Mouse (Mus musculus): ENCODE measurements around the gene Ldhd. TPM values are rescaled to one million over a fixed set of nuclear protein-coding genes. Genes with fewer than 3 reads are reported as not detected.

The Ldhd gene
- polyA plus RNA-seq, 1 experiment from 2014 or later: 0.91 TPM

DNA sequence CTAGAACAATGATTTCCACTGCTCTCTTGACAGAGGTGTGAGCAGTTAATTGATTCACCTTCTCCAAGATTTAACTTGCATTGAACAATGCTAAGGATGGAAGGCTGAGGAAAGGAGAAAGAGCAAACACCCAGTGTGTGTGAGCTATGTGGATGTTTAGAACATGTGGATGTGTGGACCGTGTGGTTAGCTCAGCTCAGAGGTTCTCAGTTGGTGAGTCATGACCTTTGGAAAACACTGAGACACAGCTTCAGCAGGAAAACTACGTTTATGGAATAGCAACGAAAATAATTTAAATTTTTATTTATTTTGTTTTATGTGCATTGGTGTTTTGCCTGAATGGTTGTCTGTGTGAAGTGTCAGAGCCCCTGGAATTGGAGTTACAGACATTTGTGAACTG is 40.0 kb downstream of the Ldhd start:
- Histone ChIP-seq H3K27ac (replicated peaks) (peak overlapping the region; percentile 1; the same call in 1 of the 2 replicates), H3K27me3 (no peaks in the 10 kb centered on the region), H3K4me1 (replicated peaks) (peaks cover 33% of the 10 kb centered on the region), H3K4me3 (no peak overlapping the region), H3K36me3 (no peaks in the 10 kb centered on the region), H3K4me2 (no peak overlapping the region), H3K9ac (no peak overlapping the region), H3K9me3 (no peaks in the 10 kb centered on the region)
- 87% methylated on average over 3 of the region's 3 CpGs for WGBS
- ATAC-seq (ENCODE audit: low FRiP score, low read depth): no peak

DNA sequence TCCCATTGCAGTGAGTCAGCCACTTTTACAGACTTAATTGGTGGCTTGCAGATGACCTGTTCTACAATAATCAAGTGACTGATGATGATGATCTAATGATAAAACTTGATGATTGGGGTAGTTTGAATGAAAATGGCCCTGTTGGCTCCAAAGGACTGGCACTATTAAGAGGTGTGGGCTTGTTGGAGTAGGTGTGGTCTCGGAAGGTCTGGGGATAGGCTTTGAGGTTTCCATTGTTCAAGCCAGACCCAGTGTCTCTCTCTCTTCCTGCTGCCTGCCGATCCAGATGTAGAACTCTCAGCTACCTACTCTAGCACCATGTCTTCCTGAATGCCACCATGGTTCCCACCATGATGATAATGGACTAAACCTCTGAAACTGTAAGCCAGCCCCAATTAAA is 41.8 kb downstream of the Ldhd start:
- Histone ChIP-seq H3K27me3 (no peaks in the 10 kb centered on the region), H3K9me3 (no peaks in the 10 kb centered on the region), H3K4me3 (no peak overlapping the region), H3K36me3 (no peaks in the 10 kb centered on the region), H3K9ac (no peak overlapping the region), H3K4me1 (replicated peaks) (peaks cover 14% of the 10 kb centered on the region), H3K27ac (replicated peaks) (no peak overlapping the region), H3K4me2 (no peak overlapping the region)
- 79% methylated on average over 2 of the region's 2 CpGs for WGBS
- ATAC-seq (ENCODE audit: low FRiP score, low read depth): no peak

DNA sequence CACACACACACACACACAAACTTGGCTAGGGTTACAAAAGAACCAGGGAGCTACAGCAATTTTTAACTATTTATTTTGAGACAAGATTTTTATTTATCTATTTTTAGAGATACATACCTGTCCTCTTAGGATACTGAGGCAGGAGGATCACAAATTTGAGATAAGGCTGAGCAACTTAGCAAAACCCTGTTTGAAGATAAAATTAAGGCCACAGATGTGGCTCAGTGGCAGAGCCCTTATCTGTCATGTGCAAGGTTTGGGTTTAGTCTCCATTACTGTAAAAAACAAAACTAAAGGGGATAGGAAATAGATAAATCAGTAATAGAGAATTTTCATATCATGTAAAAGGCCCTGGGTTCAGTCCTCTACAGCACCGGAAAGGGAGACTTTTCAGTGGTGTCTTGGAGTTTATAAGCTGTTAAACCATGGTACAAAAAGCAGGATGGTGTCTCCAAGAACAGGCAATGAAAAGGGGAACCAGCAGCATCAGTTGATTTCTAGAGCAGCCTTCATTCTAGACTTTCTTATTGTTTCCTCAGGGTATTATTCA is 42.6 kb downstream of the Ldhd start:
- Histone ChIP-seq H3K36me3 (no peaks in the 10 kb centered on the region), H3K9ac (no peak overlapping the region), H3K27me3 (no peaks in the 10 kb centered on the region), H3K27ac (replicated peaks) (no peak overlapping the region), H3K4me3 (no peak overlapping the region), H3K4me2 (no peak overlapping the region), H3K9me3 (no peaks in the 10 kb centered on the region), H3K4me1 (replicated peaks) (peaks cover 11% of the 10 kb centered on the region)
- ATAC-seq (ENCODE audit: low FRiP score, low read depth): no peak
- WGBS: 93% methylated on average over 1 of the region's 1 CpGs

DNA sequence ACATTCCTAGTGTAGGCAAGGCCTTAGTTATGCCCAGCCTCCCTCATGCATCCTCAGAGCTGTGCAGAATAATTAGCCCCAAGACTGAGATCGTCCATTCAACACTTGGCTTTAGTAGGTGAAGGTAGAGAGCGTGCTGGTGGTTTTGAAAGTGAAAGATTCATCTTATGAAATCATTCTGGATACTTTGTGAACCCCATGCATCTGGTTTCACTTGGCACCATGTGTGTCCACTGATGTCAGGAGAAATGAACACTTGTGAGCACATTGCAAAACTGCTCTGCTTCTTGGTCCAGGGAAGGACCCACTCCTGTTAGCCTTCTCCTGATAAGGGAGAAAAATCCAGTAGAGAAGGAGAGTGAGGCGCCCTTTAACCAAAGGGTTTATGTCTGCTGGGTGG is 45.2 kb downstream of the Ldhd start:
- no peak for ATAC-seq (ENCODE audit: low FRiP score, low read depth)

DNA sequence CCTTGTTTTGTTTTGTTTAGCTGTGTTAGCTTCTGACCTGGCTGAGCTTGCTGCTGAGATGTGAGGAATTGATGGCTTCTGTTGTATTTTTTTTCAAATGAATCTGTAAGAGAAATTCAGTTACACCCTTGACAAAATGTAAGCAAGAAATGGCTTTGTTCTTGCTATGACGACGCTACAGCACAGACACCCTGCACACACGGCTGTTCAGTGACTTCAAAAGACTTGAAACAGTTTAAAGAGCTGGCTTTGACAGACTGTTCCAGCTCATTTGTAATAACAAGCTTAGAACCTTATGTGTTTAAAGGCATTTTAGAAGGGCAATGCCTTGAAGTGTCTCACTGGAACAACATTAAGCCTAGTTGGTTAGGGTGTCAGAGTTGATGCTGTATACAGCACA is 47.8 kb downstream of the Ldhd start:
- Histone ChIP-seq H3K4me2 (no peak overlapping the region), H3K4me3 (no peak overlapping the region), H3K27me3 (no peaks in the 10 kb centered on the region), H3K27ac (replicated peaks) (no peak overlapping the region; the same call in 1 of the 2 replicates), H3K9me3 (no peaks in the 10 kb centered on the region), H3K4me1 (replicated peaks) (peaks cover 9% of the 10 kb centered on the region), H3K36me3 (no peaks in the 10 kb centered on the region), H3K9ac (no peak overlapping the region)
- WGBS: 56% methylated on average over 3 of the region's 3 CpGs
- 0 out of 2 replicates have a peak, but pooled peaks have one; percentile 30 for ATAC-seq (ENCODE audit: low FRiP score, low read depth)

More for the DNA sequence above, 45.2 kb downstream of the Ldhd start:
- Histone ChIP-seq H3K9me3 (no peaks in the 10 kb centered on the region), H3K4me1 (replicated peaks) (peaks cover 9% of the 10 kb centered on the region), H3K27me3 (no peaks in the 10 kb centered on the region), H3K4me3 (no peak overlapping the region), H3K4me2 (no peak overlapping the region), H3K9ac (no peak overlapping the region), H3K27ac (replicated peaks) (no peak overlapping the region), H3K36me3 (no peaks in the 10 kb centered on the region)
- 94% methylated on average over 3 of the region's 3 CpGs for WGBS

DNA sequence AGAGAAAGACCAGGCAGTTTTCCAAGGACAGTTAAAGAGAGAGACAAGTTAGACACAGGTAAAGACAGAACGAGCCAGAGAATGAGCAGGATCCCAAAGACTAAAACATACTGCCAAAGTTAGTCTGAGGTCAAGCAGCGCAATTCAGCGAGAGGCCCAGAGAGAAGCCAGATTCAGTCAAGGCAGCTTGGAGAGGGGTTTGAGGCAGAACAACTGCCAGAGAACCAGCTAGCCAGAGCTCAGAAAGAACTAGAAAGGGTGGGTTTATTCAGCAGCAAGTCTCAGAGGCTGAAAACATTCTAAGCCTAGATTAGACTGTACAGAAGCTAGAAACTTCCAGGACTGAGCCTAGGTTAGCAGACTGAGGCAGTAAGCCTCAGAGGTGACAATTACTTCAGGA is 49.9 kb downstream of the Ldhd start:
- WGBS: 93% methylated on average over 3 of the region's 3 CpGs
- Histone ChIP-seq H3K4me2 (no peak overlapping the region), H3K4me3 (no peak overlapping the region), H3K27ac (replicated peaks) (no peak overlapping the region), H3K36me3 (no peaks in the 10 kb centered on the region), H3K4me1 (replicated peaks) (peaks cover 17% of the 10 kb centered on the region), H3K27me3 (no peaks in the 10 kb centered on the region), H3K9me3 (no peaks in the 10 kb centered on the region), H3K9ac (no peak overlapping the region)
- ATAC-seq (ENCODE audit: low FRiP score, low read depth): no peak

DNA sequence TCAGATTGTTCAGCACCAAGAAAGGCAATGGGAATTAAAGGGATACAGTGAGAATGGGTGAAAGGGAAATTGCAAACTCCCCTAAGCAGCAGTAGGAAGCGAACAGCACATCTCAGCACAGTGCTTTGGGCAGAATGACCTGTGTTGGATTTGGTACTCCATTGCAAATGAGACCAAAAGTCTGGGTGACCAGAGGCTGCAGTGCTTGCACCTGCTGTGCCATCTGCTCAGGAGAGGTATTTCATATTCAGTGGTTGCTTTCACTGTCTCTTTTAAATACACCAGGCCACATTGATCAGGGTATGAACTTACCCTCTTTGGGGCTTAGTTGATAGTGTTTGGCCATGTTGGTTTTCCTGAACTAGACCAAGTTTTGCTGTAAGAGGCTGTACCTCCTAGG is 50.9 kb downstream of the Ldhd start:
- no peak overlapping the region for H3K4me3 ChIP-seq
- no peak for ATAC-seq (ENCODE audit: low FRiP score, low read depth)
- no peaks in the 10 kb centered on the region for H3K36me3 ChIP-seq
- H3K27ac ChIP-seq (replicated peaks): no peak overlapping the region
- H3K27me3 ChIP-seq: no peaks in the 10 kb centered on the region
- 86% methylated on average over 1 of the region's 1 CpGs for WGBS
- no peak overlapping the region for H3K9ac ChIP-seq
- H3K4me2 ChIP-seq: no peak overlapping the region
- H3K4me1 ChIP-seq (replicated peaks): peaks cover 23% of the 10 kb centered on the region
- H3K9me3 ChIP-seq: no peaks in the 10 kb centered on the region

DNA sequence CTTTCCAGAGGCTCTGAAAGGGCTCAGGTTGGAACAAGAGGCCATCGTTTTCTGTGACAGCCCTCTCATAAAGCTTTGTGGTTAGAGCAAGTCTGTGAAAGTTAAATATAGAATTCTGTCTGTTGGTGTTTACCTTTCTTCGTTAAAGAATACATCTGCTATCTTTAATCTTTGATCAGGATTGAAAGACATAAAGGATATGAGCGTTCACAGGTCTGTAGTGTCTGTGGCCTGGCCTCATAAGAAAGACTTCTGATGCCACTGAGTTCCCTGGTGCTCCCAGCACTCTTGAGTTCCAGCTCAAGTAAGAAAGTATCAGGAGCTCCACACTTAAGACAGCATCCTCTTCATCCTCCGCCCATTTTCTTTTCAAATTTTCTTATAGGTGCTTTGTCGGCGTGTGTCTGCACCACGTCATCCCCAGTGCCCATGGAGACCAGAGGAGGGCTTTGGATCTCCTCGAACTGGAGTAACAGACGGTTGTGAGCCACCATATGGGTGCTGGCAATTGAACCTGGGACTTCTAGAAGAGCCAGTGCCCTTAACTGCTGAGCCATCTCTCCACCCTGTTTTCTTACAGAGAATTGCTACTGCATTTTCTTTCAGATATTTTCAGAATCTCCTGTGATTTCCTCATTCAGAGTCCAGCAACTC is 52.2 kb downstream of the Ldhd start:
- Histone ChIP-seq H3K4me2 (no peak overlapping the region), H3K27ac (replicated peaks) (no peak overlapping the region), H3K9me3 (no peaks in the 10 kb centered on the region), H3K4me1 (replicated peaks) (peaks cover 35% of the 10 kb centered on the region), H3K4me3 (no peak overlapping the region), H3K9ac (no peak overlapping the region), H3K27me3 (no peaks in the 10 kb centered on the region), H3K36me3 (no peaks in the 10 kb centered on the region)
- WGBS: 90% methylated on average over 9 of the region's 9 CpGs
- ATAC-seq (ENCODE audit: low FRiP score, low read depth): no peak

DNA sequence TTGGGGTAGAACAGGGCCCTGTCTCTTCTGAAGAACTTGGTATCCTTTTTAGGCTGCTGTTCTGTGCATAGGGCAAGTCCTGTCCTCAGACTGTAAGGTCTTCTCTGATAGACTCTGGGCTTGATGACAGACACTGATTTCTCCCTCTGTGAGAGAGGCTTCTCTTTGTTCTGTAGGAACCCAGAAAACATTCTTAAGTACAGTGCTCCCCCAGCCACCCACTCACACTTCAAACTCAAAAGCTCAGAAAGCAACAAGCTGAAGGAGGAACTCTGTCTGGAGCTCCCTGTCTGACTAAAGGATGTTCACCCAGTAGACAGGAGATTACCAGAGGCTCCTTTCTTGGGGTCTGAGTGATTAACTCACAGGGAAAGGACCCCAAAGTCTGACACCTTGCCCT is 53.7 kb downstream of the Ldhd start:
- no peaks in the 10 kb centered on the region for H3K27me3 ChIP-seq
- no peak overlapping the region for H3K4me3 ChIP-seq
- H3K9ac ChIP-seq: no peak overlapping the region
- H3K9me3 ChIP-seq: no peaks in the 10 kb centered on the region
- H3K4me1 ChIP-seq (replicated peaks): peaks cover 41% of the 10 kb centered on the region
- H3K4me2 ChIP-seq: no peak overlapping the region
- no peak overlapping the region for H3K27ac ChIP-seq (replicated peaks)
- ATAC-seq (ENCODE audit: low FRiP score, low read depth): no peak
- H3K36me3 ChIP-seq: no peaks in the 10 kb centered on the region

DNA sequence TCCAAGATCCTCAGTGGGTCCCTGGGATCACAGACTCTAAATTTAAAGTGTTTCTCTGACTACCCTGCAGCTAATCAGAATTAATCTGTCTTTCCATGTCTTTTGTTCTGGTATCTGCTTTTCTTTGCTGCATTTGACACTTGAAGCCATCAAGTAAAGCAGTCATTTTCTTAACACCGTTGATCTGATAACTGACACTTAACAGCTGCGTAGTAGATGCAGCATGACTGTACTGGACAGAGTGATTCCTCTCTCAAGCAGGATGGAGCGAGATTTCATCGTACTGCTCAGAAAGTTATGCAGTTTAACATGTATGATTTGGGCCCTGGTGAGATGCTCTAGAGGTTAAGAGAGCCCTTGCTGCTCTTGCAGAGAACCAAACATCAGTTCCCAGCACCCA is 54.7 kb downstream of the Ldhd start:
- Histone ChIP-seq H3K27ac (replicated peaks) (no peak overlapping the region), H3K9ac (no peak overlapping the region), H3K9me3 (no peaks in the 10 kb centered on the region), H3K36me3 (no peaks in the 10 kb centered on the region), H3K4me3 (no peak overlapping the region), H3K4me1 (replicated peaks) (peaks cover 44% of the 10 kb centered on the region), H3K27me3 (no peaks in the 10 kb centered on the region), H3K4me2 (no peak overlapping the region)
- 90% methylated on average over 4 of the region's 4 CpGs for WGBS
- no peak for ATAC-seq (ENCODE audit: low FRiP score, low read depth)

DNA sequence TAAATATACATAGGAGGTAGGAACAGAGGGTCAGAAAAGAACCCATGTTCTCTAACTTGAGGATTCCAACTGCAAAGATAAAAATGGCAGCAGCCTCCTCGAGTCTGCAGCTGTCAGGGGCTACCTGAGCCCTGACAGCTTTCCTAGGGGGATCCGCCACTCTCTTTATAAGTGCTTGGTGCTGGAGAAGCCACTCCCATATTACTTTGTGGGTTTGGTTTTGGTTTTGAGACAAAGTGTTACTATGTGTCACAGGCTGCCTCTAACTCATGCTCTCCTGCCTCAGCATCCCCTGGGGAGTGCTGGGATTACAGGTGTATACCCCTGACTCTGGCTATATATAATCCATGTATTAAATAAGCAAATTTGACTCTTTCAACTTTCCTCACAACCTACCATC is 56.2 kb downstream of the Ldhd start:
- H3K4me3 ChIP-seq: no peak overlapping the region
- no peak for ATAC-seq (ENCODE audit: low FRiP score, low read depth)
- H3K9ac ChIP-seq: no peak overlapping the region
- H3K4me2 ChIP-seq: no peak overlapping the region
- no peaks in the 10 kb centered on the region for H3K27me3 ChIP-seq
- peaks cover 51% of the 10 kb centered on the region for H3K4me1 ChIP-seq (replicated peaks)
- no peaks in the 10 kb centered on the region for H3K9me3 ChIP-seq
- H3K27ac ChIP-seq (replicated peaks): 0 out of 2 replicates have a peak overlapping the region, but pooled peaks have one; percentile 14
- H3K36me3 ChIP-seq: no peaks in the 10 kb centered on the region
- WGBS: 75% methylated on average over 2 of the region's 2 CpGs
